Mouse (Mus musculus) CH12.LX (cell line): ENCODE results near the gene Cptp.

ENCODE experiments used
- CTCF ChIP-seq, 2 experiments: IDR thresholded peaks in 1 of 2; conservative IDR thresholded peaks in 1 of 2; 2 replicates each; pipeline ENCODE4 v1.5.1; 2011 to 2012; ENCODE audit warnings: low read depth in 2 of 2, low read length in 2 of 2, improper control_type of control experiment in 1 of 2, inconsistent platforms in 1 of 2, mild to moderate bottlenecking in 1 of 2, moderate library complexity in 1 of 2
- E2F4 ChIP-seq: IDR thresholded peaks from 2 replicates; pipeline ENCODE4 v1.6.1; 2011; ENCODE audit warnings: low read depth, low read length, improper control_type of control experiment; ENCODE audit not compliant: insufficient replicate concordance
- EP300 ChIP-seq: IDR thresholded peaks from 2 replicates; pipeline ENCODE4 v1.6.1; 2011; ENCODE audit warnings: low read length, improper control_type of control experiment
- HCFC1 ChIP-seq: IDR thresholded peaks from 2 replicates; pipeline ENCODE4 v1.6.1; 2012; ENCODE audit warnings: low read depth, mild to moderate bottlenecking, inconsistent platforms, low read length, improper control_type of control experiment
- MAFK ChIP-seq: IDR thresholded peaks from 2 replicates; pipeline ENCODE4 v1.6.1; 2011; ENCODE audit warnings: low read length, improper control_type of control experiment; ENCODE audit not compliant: insufficient replicate concordance
- MAX ChIP-seq: IDR thresholded peaks from 2 replicates; pipeline ENCODE4 v1.6.1; 2011; ENCODE audit warnings: low read length, improper control_type of control experiment
- MEF2A ChIP-seq: IDR thresholded peaks from 2 replicates; pipeline ENCODE4 v1.6.1; 2014; ENCODE audit warnings: low read depth, mild to moderate bottlenecking, inconsistent platforms, low read length, improper control_type of control experiment, borderline replicate concordance
- MXI1 ChIP-seq: IDR thresholded peaks from 2 replicates; pipeline ENCODE4 v1.6.1; 2011; ENCODE audit warnings: mild to moderate bottlenecking, low read depth, low read length, improper control_type of control experiment
- NRF1 ChIP-seq: IDR thresholded peaks from 2 replicates; pipeline ENCODE4 v1.6.1; 2014; ENCODE audit warnings: low read depth, mild to moderate bottlenecking, inconsistent platforms, low read length, improper control_type of control experiment, moderate library complexity
- POLR2A ChIP-seq: IDR thresholded peaks from 2 replicates; pipeline ENCODE4 v1.6.1; 2011; ENCODE audit warnings: low read depth, mild to moderate bottlenecking, improper control_type of control experiment, low read length
- POLR2AphosphoS2 ChIP-seq: IDR thresholded peaks from 2 replicates; pipeline ENCODE4 v1.6.1; 2011; ENCODE audit warnings: low read depth, low read length, improper control_type of control experiment
- RAD21 ChIP-seq: IDR thresholded peaks from 2 replicates; pipeline ENCODE4 v1.6.1; 2011; ENCODE audit warnings: low read depth, mild to moderate bottlenecking, low read length, improper control_type of control experiment, moderate library complexity
- TCF12 ChIP-seq: IDR thresholded peaks from 2 replicates; pipeline ENCODE4 v1.6.1; 2014; ENCODE audit warnings: low read depth, mild to moderate bottlenecking, inconsistent platforms, low read length, improper control_type of control experiment
- ZC3H11A ChIP-seq: IDR thresholded peaks from 2 replicates; pipeline ENCODE4 v1.6.1; 2012; ENCODE audit warnings: low read depth, mild to moderate bottlenecking, inconsistent platforms, low read length, improper control_type of control experiment

GRCm38 (mm10) chr4:155841651-155842270 lies 27.5 kb downstream of the Cptp start:
- no peak for TF ChIP-seq MAX
- no peak for TF ChIP-seq CTCF (conservative IDR thresholded peaks at IDR 0.05 in 1 of 2, IDR thresholded peaks at IDR 0.05 in 1 of 2; ENCODE audit: low read depth in 2 of 2, low read length in 2 of 2)
- no peak for TF ChIP-seq HCFC1
- TF ChIP-seq ZC3H11A: no peak
- TF ChIP-seq POLR2AphosphoS2: no peak
- TF ChIP-seq RAD21: no peak
- no peak for TF ChIP-seq MAFK
- no peak for TF ChIP-seq MXI1
- TF ChIP-seq POLR2A: no peak
- TF ChIP-seq NRF1: no peak
- TF ChIP-seq E2F4: no peak
- no peak for TF ChIP-seq TCF12
- no peak for TF ChIP-seq MEF2A
- TF ChIP-seq EP300: no peak
